Mouse (Mus musculus): Measurements from ENCODE around the gene Emc7. TPM values are rescaled to one million over a fixed set of nuclear protein-coding genes. Genes with fewer than 3 reads are reported as not detected.

Emc7 gene
- total RNA-seq, 2 experiments from 2014 or later, result 7.8 to 15.4 TPM

DNA sequence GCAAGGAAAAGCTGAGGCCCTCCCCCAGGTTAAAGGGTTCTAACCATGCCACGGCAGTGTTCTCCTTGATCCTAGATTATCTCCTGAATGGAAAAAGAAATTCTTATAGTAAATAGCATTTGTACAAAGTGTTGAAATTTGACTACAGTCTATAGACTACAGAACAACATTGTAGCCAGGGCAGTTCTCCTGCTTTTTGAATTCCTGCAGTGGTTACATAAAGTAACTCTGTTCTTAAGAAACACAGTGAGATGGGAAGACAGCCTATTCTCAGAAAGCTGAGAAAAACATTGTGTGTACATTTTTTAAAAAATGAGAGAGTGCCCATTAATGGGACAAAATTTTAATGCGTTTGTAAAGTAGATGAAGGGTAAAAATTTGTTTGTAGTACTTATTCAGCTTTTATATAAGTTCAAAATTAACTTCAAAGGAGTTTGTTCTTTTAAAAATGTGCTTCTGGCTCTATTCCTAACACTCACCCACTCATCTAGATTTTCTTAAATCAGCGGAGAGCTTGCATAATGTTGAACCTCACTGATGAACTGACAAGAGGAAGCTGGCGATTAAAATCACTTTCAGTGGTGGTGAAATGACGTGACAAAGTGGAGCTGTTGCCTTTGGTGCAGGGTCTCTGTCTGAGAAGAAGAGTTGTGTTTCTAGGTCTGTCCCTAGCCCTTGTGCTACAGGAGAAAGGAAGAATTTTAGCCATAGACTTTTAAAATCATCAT lies 20.4 kb downstream of the Emc7 start:
- peak; percentile 87 for ATAC-seq (replicated peaks; ENCODE audit: poor library complexity, severe bottlenecking)

GRCm38 (mm10) chr2:112476554-112476953 lies 21.8 kb downstream of the Emc7 start:
- ATAC-seq (replicated peaks; ENCODE audit: poor library complexity, severe bottlenecking), result no peak

- no peak for ATAC-seq (replicated peaks; ENCODE audit: poor library complexity, severe bottlenecking)
Observed at GRCm38 (mm10) chr2:112480669-112481068, 25.9 kb downstream of the Emc7 start, which contains the start of gene Chrm5. TSS of gene Chrm5 (minus strand) at chr2:112480769.

DNA sequence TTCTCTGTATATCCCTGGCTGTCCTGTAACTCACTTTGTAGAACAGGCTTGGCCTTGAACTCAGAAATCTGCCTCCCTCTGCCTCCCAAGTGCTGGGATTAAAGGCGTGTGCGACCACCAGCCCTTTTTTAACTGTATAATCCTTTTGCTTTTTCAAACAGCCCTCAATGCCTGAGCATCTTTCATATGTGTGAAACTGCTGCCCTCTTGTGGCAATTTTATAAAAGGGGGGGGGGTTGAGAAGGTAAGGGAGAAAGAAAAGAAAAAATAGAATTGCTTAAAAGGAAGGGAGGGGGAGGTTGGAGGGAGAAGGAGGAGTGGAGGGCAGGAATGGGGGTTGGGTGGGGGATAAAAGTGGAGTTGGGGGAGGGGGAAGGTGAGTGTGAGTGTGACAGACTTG lies 26.8 kb downstream of the Emc7 start:
- peak; percentile 75 for ATAC-seq (replicated peaks; ENCODE audit: poor library complexity, severe bottlenecking)

DNA sequence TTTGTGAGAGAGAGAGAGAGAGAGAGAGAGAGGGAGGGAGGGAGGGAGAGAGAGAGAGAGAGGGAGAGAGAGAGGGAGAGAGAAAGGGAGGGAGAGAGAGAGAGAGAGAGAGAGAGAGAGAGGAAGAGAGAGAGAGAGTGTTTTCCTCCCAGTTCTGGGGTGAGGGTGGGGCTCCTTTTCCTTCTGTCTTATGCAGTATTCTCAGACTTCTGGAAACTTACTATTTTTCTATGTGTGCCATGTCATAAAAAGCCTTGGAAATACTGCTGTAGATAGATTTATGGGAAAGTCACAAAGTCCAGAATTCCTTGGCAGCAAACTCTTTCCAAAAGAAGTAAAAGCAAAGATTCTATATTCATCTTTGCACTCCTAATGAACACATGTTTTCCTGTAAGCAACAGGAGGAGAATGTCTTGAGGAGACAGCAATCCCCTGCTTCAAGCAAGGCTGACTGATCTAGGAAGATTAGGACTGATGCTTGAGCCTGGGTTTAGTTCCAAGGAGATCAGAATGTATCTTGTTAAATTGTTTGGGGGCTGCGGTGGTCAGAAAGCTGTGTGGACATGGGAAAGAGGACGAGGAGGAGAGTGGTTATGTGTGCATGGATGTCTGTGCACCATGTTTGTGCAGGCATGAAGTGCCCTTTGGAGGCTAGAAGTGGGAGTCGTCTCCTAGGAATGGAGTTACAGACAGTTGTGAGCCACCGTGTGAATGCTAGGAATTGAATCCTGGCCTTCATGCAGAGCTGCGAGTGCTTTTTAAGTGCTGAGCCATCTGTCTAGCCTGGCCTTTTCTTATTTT lies 27.9 kb downstream of the Emc7 start:
- no peak for ATAC-seq (replicated peaks; ENCODE audit: poor library complexity, severe bottlenecking)

- ATAC-seq (replicated peaks; ENCODE audit: poor library complexity, severe bottlenecking), result no peak
Observed at GRCm38 (mm10) chr2:112483334-112483651, 28.5 kb downstream of the Emc7 start.

- ATAC-seq (replicated peaks; ENCODE audit: poor library complexity, severe bottlenecking), result no peak
Observed at GRCm38 (mm10) chr2:112484886-112485285, 30.1 kb downstream of the Emc7 start.

- ATAC-seq (replicated peaks; ENCODE audit: poor library complexity, severe bottlenecking), result no peak
Observed at GRCm38 (mm10) chr2:112490483-112491196, 35.8 kb downstream of the Emc7 start.

- ATAC-seq (replicated peaks; ENCODE audit: poor library complexity, severe bottlenecking), result no peak
Observed at GRCm38 (mm10) chr2:112491629-112492028, 36.8 kb downstream of the Emc7 start.

GRCm38 (mm10) chr2:112492431-112492855 lies 37.6 kb downstream of the Emc7 start:
- ATAC-seq (replicated peaks; ENCODE audit: poor library complexity, severe bottlenecking), result peak; percentile 21

DNA sequence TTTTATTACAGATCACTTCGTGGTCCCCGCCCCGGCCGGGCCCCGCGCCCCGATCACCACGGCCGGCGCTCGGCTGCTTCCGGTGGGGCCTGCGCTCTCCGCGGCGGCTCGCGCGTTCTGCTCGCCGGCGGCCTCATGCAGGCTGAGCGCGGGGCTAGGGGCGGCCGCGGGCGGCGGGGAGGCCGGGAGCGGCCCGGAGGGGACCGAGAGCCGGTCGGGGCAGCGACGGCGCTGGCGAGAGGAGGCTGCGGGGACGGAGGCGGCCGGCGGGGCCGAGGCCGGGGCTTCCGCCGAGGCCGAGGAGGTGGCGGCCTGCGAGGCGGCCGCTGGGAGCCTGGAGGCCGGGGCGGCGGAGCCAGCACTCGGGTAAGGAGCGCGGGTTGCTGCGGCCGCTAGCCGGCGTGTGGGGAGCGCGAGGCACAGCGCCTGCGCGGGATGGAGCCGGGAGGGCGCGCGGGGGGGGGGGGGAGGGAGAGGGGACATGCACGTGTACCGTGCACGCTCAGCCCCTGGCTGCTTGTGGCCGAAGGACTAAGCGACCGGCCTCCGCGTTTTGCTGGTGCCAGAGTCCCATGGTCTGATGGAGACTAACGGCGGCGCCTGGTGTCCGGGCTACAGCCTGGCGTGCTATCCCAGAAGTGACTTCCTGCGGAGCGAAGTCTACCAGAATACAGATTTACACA lies 38.2 kb downstream of the Emc7 start, which contains the start of gene Aven:
Aven (plus strand) TSS at position 109 of the 683 bp plus-strand sequence.
- peak; percentile 74 for ATAC-seq (replicated peaks; ENCODE audit: poor library complexity, severe bottlenecking)

- ATAC-seq (replicated peaks; ENCODE audit: poor library complexity, severe bottlenecking), result no peak
Observed at GRCm38 (mm10) chr2:112493539-112494260, 38.9 kb downstream of the Emc7 start.

DNA sequence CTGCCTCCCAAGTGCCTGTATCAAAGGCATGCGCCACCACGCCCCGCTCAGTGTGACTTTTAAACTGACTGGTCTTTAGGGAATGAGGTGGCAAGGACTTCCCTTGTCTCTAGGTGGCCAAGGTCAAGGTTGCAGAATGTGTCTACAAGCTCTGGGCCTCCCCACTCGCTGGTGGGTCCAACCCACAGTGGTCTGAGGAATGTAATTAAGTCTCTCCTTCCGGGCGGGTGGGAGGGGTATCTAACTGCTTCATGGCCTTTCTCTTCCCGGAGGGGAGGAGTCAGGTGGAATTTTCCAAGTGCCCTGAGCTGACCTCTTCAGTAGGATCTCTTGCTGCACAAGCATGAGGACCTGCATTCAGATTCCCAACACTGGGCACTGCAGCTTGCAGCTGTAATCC lies 43.1 kb downstream of the Emc7 start:
- no peak for ATAC-seq (replicated peaks; ENCODE audit: poor library complexity, severe bottlenecking)

DNA sequence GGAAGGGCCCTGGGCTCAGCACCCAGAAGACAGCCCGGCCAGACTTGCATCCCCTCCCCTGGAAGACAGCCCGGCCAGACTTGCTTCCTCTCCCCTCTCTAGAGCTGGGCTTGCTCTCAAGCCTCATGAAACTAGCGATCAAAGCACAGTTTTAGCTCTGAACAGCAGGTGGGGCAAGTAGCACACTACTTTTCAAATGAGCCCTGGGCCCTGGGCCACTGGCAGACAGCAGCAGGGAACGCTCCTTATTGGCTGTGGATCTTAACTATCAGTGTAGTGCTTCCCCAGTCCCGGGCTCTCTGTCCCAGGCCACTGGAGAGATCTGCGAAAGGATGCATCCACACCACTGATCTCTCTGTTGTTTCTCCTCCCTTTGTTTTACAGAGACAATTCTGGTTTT lies 46.4 kb downstream of the Emc7 start:
- peak; percentile 98 for ATAC-seq (replicated peaks; ENCODE audit: poor library complexity, severe bottlenecking)

DNA sequence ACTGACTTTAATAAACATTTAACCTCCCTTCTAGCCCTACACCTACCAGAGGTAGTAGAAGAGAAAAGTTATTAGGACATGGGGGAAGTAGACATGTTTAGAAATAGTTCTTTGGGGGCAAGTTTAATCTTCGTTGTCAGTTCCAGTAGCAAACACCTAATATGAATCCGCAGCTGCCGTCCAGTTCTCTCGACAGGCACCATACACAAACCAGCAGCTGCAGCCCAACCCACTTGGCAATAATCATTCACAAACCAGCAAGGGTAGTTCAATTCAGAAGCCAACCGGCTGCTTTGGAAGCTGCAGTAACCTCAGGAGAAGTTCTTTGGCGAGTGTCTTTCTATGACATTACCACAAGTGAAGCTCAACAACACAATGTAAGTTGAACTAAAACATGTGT lies 49.2 kb downstream of the Emc7 start:
- no peak for ATAC-seq (replicated peaks; ENCODE audit: poor library complexity, severe bottlenecking)

GRCm38 (mm10) chr2:112506841-112507435 lies 52.1 kb downstream of the Emc7 start:
- ATAC-seq (replicated peaks; ENCODE audit: poor library complexity, severe bottlenecking), result no peak

DNA sequence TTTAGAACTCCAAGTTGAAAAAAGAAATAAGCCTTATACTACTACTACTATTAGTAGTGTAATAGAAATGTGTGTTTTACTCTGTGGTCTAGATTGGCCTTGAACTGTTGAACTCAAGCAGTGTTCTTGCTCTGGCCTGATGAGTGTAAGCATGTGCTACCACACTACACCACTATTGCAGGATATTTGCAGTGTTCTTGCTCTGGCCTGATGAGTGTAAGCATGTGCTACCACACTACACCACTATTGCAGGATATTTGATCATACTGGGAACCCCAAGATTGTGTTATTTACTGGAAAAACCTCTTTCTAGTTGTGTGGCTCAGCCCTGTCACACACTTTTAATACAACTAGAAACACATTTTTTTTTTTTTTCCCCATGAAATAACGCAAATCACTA lies 52.6 kb downstream of the Emc7 start:
- no peak for ATAC-seq (replicated peaks; ENCODE audit: poor library complexity, severe bottlenecking)

- ATAC-seq (replicated peaks; ENCODE audit: poor library complexity, severe bottlenecking), result no peak
Observed at GRCm38 (mm10) chr2:112510140-112510539, 55.3 kb downstream of the Emc7 start.

- ATAC-seq (replicated peaks; ENCODE audit: poor library complexity, severe bottlenecking), result no peak
Observed at GRCm38 (mm10) chr2:112513036-112513435, 58.2 kb downstream of the Emc7 start.
